Mouse (Mus musculus) forebrain, embryonic 16.5 days (tissue): ENCODE data around the gene Hltf. TPM values are rescaled to one million over a fixed set of nuclear protein-coding genes. Genes with fewer than 3 reads are reported as not detected.
"Not testable (repeated sequence)": the region's sequence is repeated elsewhere in the genome, so short reads cannot be mapped to it uniquely, and the experiment has no call there.

Source experiments
- ATAC-seq: fragments of 200-750 bp; cut with Nextera tagmentation; 2 replicates; pipeline ENCODE4 v1.8.0; 2017; ENCODE audit warnings: mild to moderate bottlenecking, moderate library complexity
- H3K27ac ChIP-seq: fragments of 300-500 bp; sonication (generic); 2 replicates; pipeline ENCODE4 v1.5.1; 2014; ENCODE audit warnings: low read length, control low read depth
- H3K27me3 ChIP-seq: fragments of 300-500 bp; sonication (generic); replicated peaks from 2 replicates; pipeline ENCODE4 v1.6.1; 2014; ENCODE audit warnings: low read length; ENCODE audit not compliant: control insufficient read depth, insufficient read depth
- H3K36me3 ChIP-seq: fragments of 300-500 bp; sonication (generic); 2 replicates; pipeline ENCODE4 v1.6.1; 2014; ENCODE audit not compliant: control insufficient read depth, insufficient read depth
- H3K4me1 ChIP-seq: fragments of 300-500 bp; sonication (generic); replicated peaks from 2 replicates; pipeline ENCODE4 v1.6.1; 2014; ENCODE audit warnings: low read length; ENCODE audit not compliant: control insufficient read depth, insufficient read depth
- H3K4me2 ChIP-seq: fragments of 300-500 bp; sonication (generic); 2 replicates; pipeline ENCODE4 v1.6.1; 2014; ENCODE audit warnings: mild to moderate bottlenecking, low read length, control low read depth
- H3K4me3 ChIP-seq: fragments of 300-500 bp; sonication (generic); replicated peaks from 2 replicates; pipeline ENCODE4 v1.5.1; 2014; ENCODE audit warnings: mild to moderate bottlenecking, low read length, control low read depth
- H3K9ac ChIP-seq: fragments of 300-500 bp; sonication (generic); replicated peaks from 2 replicates; pipeline ENCODE4 v1.6.1; 2014; ENCODE audit warnings: low read depth, low read length, control low read depth
- H3K9me3 ChIP-seq: fragments of 300-500 bp; sonication (generic); 2 replicates; pipeline ENCODE4 v1.6.1; 2016; ENCODE audit warnings: low read length; ENCODE audit not compliant: control insufficient read depth
- WGBS: fragments of 180-500 bp; shearing (Covaris S2); extraction: QIAGEN DNeasy Blood & Tissue Kit; methylation state at CpG from one replicate; pipeline ENCODE4 v1.1.7; 2014; 5-methylcytosine and 5-hydroxymethylcytosine counted together
- polyA plus RNA-seq: library from polyadenylated mRNA; unstranded; fragments of >200 nt; fragmentation: Nextera tagmentation; extraction: Ambion mirVana; gene quantifications from 2 replicates; pipeline ENCODE4 v1.2.1, GENCODE M21; 2015

Hltf gene
- polyA plus RNA-seq, 1 experiment from 2014 or later: 24.6 TPM

- Histone ChIP-seq H3K27me3 (no peaks in the 10 kb centered on the region), H3K27ac (no peak overlapping the region), H3K4me1 (peaks cover 2% of the 10 kb centered on the region; the same call in 1 of the 2 replicates), H3K9ac (no peak overlapping the region), H3K4me2 (no peak overlapping the region), H3K9me3 (no peaks in the 10 kb centered on the region), H3K36me3 (peaks cover 13% of the 10 kb centered on the region), H3K4me3 (no peak overlapping the region)
- WGBS: 95% methylated on average over 3 of the region's 3 CpGs
- no peak for ATAC-seq
Observed at GRCm38 (mm10) chr3:20028640-20029039, 29.0 kb upstream of the Hltf start.

GRCm38 (mm10) chr3:20030807-20031206 lies 26.8 kb upstream of the Hltf start:
- ATAC-seq: no peak
- 91% methylated on average over 6 of the region's 6 CpGs for WGBS
- no peak overlapping the region for H3K9ac ChIP-seq

GRCm38 (mm10) chr3:20033761-20034718 lies 23.6 kb upstream of the Hltf start:
- 17% methylated on average over 10 of the region's 10 CpGs for WGBS
- Histone ChIP-seq H3K9ac (peak overlapping the region; percentile 85), H3K4me2 (peak overlapping the region; percentile 81), H3K4me1 (peaks cover 13% of the 10 kb centered on the region), H3K36me3 (no peaks in the 10 kb centered on the region), H3K27me3 (no peaks in the 10 kb centered on the region), H3K27ac (no peak overlapping the region), H3K9me3 (no peaks in the 10 kb centered on the region), H3K4me3 (peak overlapping the region; percentile 91)
- no peak for ATAC-seq

More at GRCm38 (mm10) chr3:20030807-20031206, 26.8 kb upstream of the Hltf start:
- Histone ChIP-seq H3K9me3 (no peaks in the 10 kb centered on the region), H3K4me3 (no peak overlapping the region), H3K27me3 (no peaks in the 10 kb centered on the region), H3K27ac (no peak overlapping the region), H3K4me1 (peaks cover 13% of the 10 kb centered on the region), H3K36me3 (peaks cover 5% of the 10 kb centered on the region; the same call in 1 of the 2 replicates), H3K4me2 (no peak overlapping the region)

- whole genome bisulfite sequencing: 0% methylated on average over 47 of the region's 47 CpGs
- Histone ChIP-seq H3K27ac (peak within 1 kb of the TSS; percentile 84), H3K4me3 (peak within 1 kb of the TSS; percentile 91), H3K4me2 (peak within 1 kb of the TSS; percentile 81), H3K9ac (peak within 1 kb of the TSS; percentile 85), H3K36me3 (no peaks in the 10 kb centered on the region), H3K9me3 (no peaks in the 10 kb centered on the region), H3K27me3 (no peaks in the 10 kb centered on the region), H3K4me1 (peaks cover 13% of the 10 kb centered on the region)
- ATAC-seq: peak; percentile 99
Observed at GRCm38 (mm10) chr3:20034719-20035404, 22.7 kb upstream of the Hltf start, which contains the start of gene Hps3. Hps3 (minus strand) TSS chr3:20035315.

- WGBS: 75% methylated on average over 4 of the region's 4 CpGs
- no peak overlapping the region for H3K4me2 ChIP-seq
- no peaks in the 10 kb centered on the region for H3K27me3 ChIP-seq
- H3K4me1 ChIP-seq: peaks cover 13% of the 10 kb centered on the region
- ATAC-seq: no peak
- no peak overlapping the region for H3K27ac ChIP-seq
- H3K36me3 ChIP-seq: no peaks in the 10 kb centered on the region
- no peak overlapping the region for H3K9ac ChIP-seq
- no peak overlapping the region for H3K4me3 ChIP-seq
- H3K9me3 ChIP-seq: no peaks in the 10 kb centered on the region
Observed at GRCm38 (mm10) chr3:20036069-20036468, 21.5 kb upstream of the Hltf start.

GRCm38 (mm10) chr3:20041461-20041860 lies 16.1 kb upstream of the Hltf start:
- not testable (repeated sequence) for H3K9me3 ChIP-seq, H3K4me1 ChIP-seq, H3K9ac ChIP-seq, H3K4me2 ChIP-seq, H3K27me3 ChIP-seq, H3K27ac ChIP-seq, H3K36me3 ChIP-seq, ATAC-seq, H3K4me3 ChIP-seq
- 94% methylated on average over 7 of the region's 7 CpGs for WGBS

- H3K27ac ChIP-seq, H3K4me2 ChIP-seq, H3K9me3 ChIP-seq, H3K27me3 ChIP-seq, H3K4me3 ChIP-seq, ATAC-seq, H3K36me3 ChIP-seq, H3K9ac ChIP-seq, H3K4me1 ChIP-seq: not testable (repeated sequence)
- WGBS: 49% methylated on average over 3 of the region's 3 CpGs
Observed at GRCm38 (mm10) chr3:20044736-20045135, 12.9 kb upstream of the Hltf start.

- peak; percentile 35; the same call in 1 of the 2 replicates for ATAC-seq
Observed at GRCm38 (mm10) chr3:20058197-20058541, 558 bp downstream of the Hltf start.

More at GRCm38 (mm10) chr3:20058197-20058541, 558 bp downstream of the Hltf start:
- Histone ChIP-seq H3K27ac (no peak overlapping the region), H3K9ac (peak overlapping the region; percentile 80), H3K9me3 (no peaks in the 10 kb centered on the region), H3K4me2 (peak overlapping the region; percentile 65), H3K27me3 (no peaks in the 10 kb centered on the region), H3K36me3 (0 out of 2 replicates have a peak, but pooled peaks cover 3% of the 10 kb centered on the region), H3K4me3 (peak overlapping the region; percentile 79), H3K4me1 (peaks cover 10% of the 10 kb centered on the region)
- WGBS: under 1% methylated on average over 6 of the region's 9 CpGs
